Mouse (Mus musculus) brain, embryonic 14.5 days (tissue): ENCODE measurements around the gene Lrrc8a.

ENCODE experiments used
- CTCF ChIP-seq: fragments of 200-500 bp; IDR thresholded peaks from 2 replicates; pipeline ENCODE4 v1.5.1; 2012; ENCODE audit warnings: inconsistent platforms, mild to moderate bottlenecking, moderate library complexity, borderline replicate concordance; ENCODE audit not compliant: insufficient read depth, insufficient read length; ENCODE audit errors: extremely low read depth
- POLR2A ChIP-seq: fragments of 200-500 bp; IDR thresholded peaks from 2 replicates; pipeline ENCODE4 v1.6.1; 2012; ENCODE audit warnings: mild to moderate bottlenecking, inconsistent platforms, borderline replicate concordance; ENCODE audit not compliant: poor library complexity, insufficient read depth, insufficient read length, severe bottlenecking; ENCODE audit errors: extremely low read depth

GRCm38 (mm10) chr2:30244595-30245178 is 7.2 kb downstream of the Lrrc8a start:
- TF ChIP-seq CTCF: no peak
- no peak for TF ChIP-seq POLR2A
